Mouse (Mus musculus) left cerebral cortex, adult 11 months (tissue): ENCODE measurements around the gene Dennd4b.
"Not testable (repeated sequence)": the region's sequence is repeated elsewhere in the genome, so short reads cannot be mapped to it uniquely, and the experiment has no call there.

Experiments used
- DNase-seq: peaks from one replicate; pipeline ENCODE4 v3.0.0; 2022; ENCODE audit warnings: low spot score

Gene Dennd4b

GRCm38 (mm10) chr3:90279216-90279615 lies 14.2 kb downstream of the Dennd4b start:
- DNase-seq: no peak

GRCm38 (mm10) chr3:90279743-90280142 lies 14.8 kb downstream of the Dennd4b start:
- no peak for DNase-seq

- DNase-seq: no peak
Observed at GRCm38 (mm10) chr3:90280708-90281107, 15.7 kb downstream of the Dennd4b start.

- no peak for DNase-seq
Observed at GRCm38 (mm10) chr3:90284150-90284549, 19.2 kb downstream of the Dennd4b start.

GRCm38 (mm10) chr3:90289403-90289802 lies 24.4 kb downstream of the Dennd4b start:
- not testable (repeated sequence) for DNase-seq

- DNase-seq: no peak
Observed at GRCm38 (mm10) chr3:90290602-90291001, 25.6 kb downstream of the Dennd4b start.

GRCm38 (mm10) chr3:90291982-90292344 lies 27.0 kb downstream of the Dennd4b start:
- DNase-seq: no peak

- peak; percentile 100 for DNase-seq
Observed at GRCm38 (mm10) chr3:90292345-90293275, 27.6 kb downstream of the Dennd4b start, which contains the start of gene Gatad2b. Gatad2b (plus strand) TSS chr3:90293178.

- DNase-seq: peak; percentile 25
Observed at GRCm38 (mm10) chr3:90293352-90294063, 28.5 kb downstream of the Dennd4b start.

GRCm38 (mm10) chr3:90294064-90294440 lies 29.1 kb downstream of the Dennd4b start:
- no peak for DNase-seq

- DNase-seq: no peak
Observed at GRCm38 (mm10) chr3:90294651-90295050, 29.7 kb downstream of the Dennd4b start.

GRCm38 (mm10) chr3:90305801-90306200 lies 40.8 kb downstream of the Dennd4b start:
- no peak for DNase-seq

- DNase-seq: no peak
Observed at GRCm38 (mm10) chr3:90309589-90309988, 44.6 kb downstream of the Dennd4b start.

- no peak for DNase-seq
Observed at GRCm38 (mm10) chr3:90313367-90313766, 48.4 kb downstream of the Dennd4b start.

GRCm38 (mm10) chr3:90314241-90314640 lies 49.3 kb downstream of the Dennd4b start:
- DNase-seq: no peak

GRCm38 (mm10) chr3:90322289-90322688 lies 57.3 kb downstream of the Dennd4b start:
- DNase-seq: no peak

GRCm38 (mm10) chr3:90323119-90323518 lies 58.1 kb downstream of the Dennd4b start:
- peak; percentile 59 for DNase-seq
